Mouse (Mus musculus) stomach, postnatal 0 days (tissue): ENCODE measurements around the gene Bcar3.

ENCODE experiments used
- CTCF ChIP-seq: IDR thresholded peaks from 2 replicates; pipeline ENCODE4 v1.5.1; 2016; ENCODE audit warnings: antibody characterized with exemption, low read depth, mild to moderate bottlenecking, moderate library complexity
- EP300 ChIP-seq: optimal IDR thresholded peaks from 2 replicates; pipeline ENCODE3; 2016; ENCODE audit warnings: antibody characterized with exemption

DNA sequence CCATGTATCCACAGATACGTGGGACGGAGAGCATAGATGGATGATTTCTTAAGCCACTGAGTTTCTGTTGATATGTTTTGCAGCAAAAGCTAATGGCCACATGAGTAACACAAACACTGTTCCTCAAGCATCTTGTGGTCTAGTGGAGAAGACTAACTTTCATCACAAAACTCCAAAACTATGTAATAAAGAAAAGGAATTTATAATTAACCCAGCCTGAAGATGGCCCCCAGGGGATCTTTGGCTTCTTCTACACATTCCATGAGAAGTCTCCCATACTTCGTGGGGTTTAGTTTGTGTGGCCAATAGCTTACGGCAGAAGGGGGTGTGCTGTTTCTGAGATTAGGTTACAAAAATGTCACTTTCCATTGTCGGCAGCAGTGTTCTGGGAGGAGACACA is 92.5 kb downstream of the Bcar3 start:
- TF ChIP-seq CTCF: no peak
- TF ChIP-seq EP300: no peak
